Mouse (Mus musculus): ENCODE results near the gene Olfr1155.

Gene Olfr1155

DNA sequence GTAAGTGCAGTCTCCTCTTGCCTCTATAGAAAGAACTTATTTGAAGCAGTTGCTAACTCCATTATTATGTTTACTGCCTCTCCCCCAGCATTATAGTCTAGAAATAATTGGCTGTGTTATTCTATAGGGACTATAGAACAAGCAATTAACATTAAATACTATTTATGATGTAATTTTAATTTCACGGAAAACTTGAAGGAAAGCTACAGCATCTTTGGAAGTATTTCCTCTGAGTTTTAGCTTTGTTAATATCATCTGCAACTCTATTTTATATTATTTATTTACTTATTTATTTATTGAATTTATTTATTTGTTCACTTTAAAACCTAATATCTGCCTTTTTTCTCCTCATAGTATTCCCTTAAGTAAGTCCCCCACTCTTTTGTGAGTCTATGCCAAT is at the start of gene Olfr1155:
Olfr1155 (minus strand) TSS at position 101 of the 400 bp plus-strand sequence.
- no peak for DNase-seq (ENCODE audit: low read depth)

DNA sequence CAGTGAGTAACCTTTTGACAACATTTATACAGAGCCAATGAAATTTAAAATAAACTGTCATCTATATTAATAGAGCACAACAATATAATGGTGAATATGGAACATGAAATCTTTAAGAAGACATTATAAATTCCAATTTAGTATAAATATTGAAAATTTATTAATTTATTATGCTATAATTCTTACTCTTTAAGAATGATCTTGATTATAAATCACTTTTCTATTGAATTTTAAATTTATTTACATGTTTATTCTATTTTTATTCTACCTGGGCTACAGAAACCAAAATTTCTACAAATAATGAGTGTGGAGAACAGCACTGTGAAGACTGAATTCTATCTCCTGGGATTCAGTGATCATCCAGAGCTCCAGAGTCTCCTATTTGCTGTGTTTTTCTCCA is 44.9 kb upstream of the Olfr1155 start, which contains the start of gene Olfr1158:
Olfr1158 (plus strand) TSS at position 301 of the 400 bp plus-strand sequence.
- no peak for DNase-seq (ENCODE audit: low read depth)

DNA sequence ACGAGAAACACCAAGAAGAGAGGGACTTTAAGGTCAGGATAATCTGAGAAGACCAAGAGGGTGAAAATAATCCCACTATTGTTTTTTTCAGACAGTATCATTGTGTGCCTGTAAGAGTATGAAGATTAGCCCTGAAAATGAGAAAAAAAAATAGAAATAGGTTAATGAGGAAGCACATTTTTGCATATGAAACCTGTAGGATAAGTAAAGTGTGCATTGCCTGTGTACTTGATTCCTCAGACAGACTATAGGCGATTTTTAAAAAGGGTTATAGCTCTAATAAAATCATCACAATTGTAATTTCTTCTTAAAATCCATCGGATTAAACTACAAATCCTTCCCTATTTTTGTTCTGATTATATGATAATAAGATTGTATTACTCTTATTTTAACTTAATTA is 29.6 kb upstream of the Olfr1155 start, which contains the start of gene Olfr74:
Olfr74 (minus strand) TSS at position 101 of the 400 bp plus-strand sequence.
- DNase-seq (ENCODE audit: low read depth) = no peak

DNA sequence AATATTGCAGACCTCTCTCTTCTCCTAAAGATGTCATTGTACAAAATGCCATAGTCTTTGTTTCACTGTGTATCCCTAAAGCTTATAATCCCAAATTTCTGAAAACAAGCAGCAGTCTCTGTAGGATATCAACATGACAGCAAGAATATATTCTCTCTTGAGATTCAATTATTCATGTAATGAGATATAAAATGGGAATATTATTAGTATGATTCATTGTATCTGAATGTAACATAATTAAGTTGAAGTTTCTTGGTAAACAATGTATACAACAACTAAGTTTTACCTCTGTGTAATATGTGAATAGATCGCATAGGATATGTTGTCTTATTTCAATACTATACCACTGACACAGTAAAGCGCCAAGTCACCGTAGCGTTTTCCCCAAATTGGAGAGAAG is 23.3 kb upstream of the Olfr1155 start, which contains the start of gene Olfr1157:
Olfr1157 (minus strand) TSS at position 101 of the 400 bp plus-strand sequence.
- no peak for DNase-seq (ENCODE audit: low read depth)

DNA sequence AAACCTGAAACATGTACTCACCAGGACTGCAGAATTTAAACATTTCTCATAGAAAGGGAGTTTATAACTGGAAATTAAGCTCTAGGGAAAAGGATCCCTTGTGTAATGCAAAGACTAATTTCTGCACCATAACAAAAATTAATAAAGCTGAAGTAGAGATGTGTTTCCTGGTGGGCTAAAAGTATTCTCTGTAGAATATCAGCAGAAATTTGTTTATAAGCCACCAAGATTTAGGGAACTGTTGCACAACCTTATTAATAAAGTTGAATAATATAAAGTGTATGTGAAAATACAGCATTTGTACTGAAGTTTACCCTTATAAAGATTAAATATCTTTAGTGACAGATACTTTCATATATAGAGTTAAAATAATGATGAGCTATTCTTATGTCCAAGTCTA is 8.1 kb upstream of the Olfr1155 start, which contains the start of gene Olfr1156:
Olfr1156 (minus strand) TSS at position 101 of the 400 bp plus-strand sequence.
- no peak for DNase-seq (ENCODE audit: low read depth)

DNA sequence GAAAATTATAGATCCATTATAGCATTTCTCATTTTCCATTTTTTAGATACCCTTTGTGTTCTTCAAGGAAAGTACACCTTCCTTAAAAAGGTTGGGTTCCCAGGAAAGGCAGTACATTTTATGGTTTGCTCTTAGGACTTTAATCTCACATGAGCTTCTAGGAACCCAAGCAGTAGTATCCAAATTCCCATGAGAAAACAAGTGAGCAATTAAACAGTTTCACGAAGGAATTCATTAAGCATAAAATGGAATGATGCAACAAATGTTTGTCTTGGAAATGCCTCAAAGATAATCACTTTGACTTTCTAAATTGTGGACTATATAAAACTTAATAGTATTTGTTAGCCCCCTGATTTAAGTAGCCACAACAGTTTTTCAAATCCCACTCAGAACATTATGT is 39.9 kb downstream of the Olfr1155 start, which contains the start of gene Olfr1154:
Olfr1154 (minus strand) TSS at position 101 of the 400 bp plus-strand sequence.
- DNase-seq (ENCODE audit: low read depth) = no peak

DNA sequence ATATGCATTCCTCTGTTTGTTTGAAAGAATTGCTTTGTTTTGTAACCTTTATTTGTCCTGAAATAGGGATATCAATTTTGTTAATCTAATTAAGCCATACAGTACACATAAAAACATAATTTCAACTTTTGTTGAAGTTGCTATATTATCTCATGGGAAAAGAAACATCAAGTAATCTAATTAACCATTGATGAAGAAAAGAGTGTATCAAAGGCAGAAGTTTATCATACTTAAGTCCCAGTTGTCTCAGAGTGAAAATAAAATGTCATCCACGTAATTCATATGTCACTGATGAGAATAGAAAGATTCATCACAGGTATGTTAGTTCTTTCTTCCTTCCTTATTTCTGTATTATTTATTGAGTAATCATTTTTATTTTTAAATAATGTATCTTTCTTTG is 50.3 kb downstream of the Olfr1155 start, which contains the start of gene Olfr1153:
Olfr1153 (plus strand) TSS at position 301 of the 400 bp plus-strand sequence.
- no peak for DNase-seq (ENCODE audit: low read depth)
